Mouse (Mus musculus) neural tube, embryonic 10.5 days (tissue): ENCODE results near the gene Wipf1.

Experiments used
- DNase-seq: peaks from one replicate; pipeline ENCODE4 v3.0.0-alpha.2; 2017; ENCODE audit warnings: low spot score; ENCODE audit errors: extremely low spot score

Wipf1 gene

DNA sequence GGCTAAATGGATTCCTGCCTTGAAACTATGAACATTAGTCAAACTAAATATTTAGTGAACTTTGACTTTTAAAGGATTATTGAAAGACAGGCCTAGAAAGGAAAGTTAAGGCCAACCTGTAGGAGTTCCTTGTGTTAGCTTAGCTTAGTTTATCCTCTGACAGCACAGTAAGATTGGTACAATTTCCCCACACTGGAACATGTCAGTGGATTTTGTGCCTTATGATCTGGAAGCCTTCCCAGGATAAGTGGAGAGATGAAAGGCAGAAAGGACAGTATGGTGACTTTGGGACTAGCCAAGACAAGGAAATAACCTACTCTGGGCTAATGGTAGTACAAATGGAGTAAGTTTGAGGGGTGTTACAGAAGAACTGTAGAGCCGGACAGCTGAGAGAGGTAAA, 141.7 kb downstream of the Wipf1 start:
- DNase-seq: no peak

GRCm38 (mm10) chr2:73386356-73387046, 143.0 kb downstream of the Wipf1 start, which contains the start of gene Gpr155:
Gpr155 (minus strand) TSS chr2:73386572.
- peak; percentile 99 for DNase-seq

- peak; percentile 16 for DNase-seq
These were observed 143.7 kb downstream of the Wipf1 start for GRCm38 (mm10) chr2:73385641-73386355.

DNA sequence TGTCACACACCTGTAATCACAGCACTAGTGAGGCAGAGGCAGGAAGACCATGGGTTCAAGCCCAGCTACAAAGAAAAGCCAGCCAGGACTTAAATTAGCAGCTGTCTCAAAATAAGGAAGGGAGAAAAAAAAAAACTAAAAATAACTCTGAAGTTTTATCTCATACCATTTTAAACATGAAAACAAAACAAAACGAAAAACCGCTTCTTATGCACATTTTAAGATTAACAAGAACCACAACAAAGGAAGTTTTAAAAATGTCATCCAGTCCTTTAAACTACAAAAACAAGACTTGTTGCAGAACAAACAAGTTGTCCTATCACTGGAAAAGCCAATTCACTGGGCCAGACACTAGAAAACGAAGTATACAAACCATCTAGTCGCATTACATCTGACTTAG, 144.4 kb downstream of the Wipf1 start:
- no peak for DNase-seq

- DNase-seq: no peak
These were observed 149.1 kb downstream of the Wipf1 start for GRCm38 (mm10) chr2:73380298-73380975.

- no peak for DNase-seq
These were observed 149.9 kb downstream of the Wipf1 start for GRCm38 (mm10) chr2:73379656-73380055.
